ENCODE assay signal across 10 mouse cellular contexts in the genomic region with DNA sequence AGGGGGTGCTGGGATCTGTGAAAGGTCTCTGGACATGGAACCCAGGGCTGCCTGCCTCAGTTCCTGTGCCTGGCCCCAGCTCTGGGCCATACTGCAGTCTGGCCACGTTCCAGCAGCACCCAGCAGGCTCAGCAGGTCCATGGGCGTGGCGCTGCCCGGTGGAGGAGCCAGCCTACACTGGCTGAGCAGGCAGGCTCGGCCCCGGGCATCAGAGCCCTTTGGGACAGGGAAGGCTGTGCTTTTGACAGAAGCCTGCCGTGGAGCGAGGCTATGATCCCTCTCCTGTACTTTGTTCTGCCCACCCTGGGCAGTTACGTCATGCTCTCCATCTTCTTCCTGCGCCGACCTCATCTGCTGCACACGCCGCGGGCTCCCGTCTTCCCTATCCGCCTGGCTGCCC. TPM values are rescaled to one million over a fixed set of nuclear protein-coding genes. Genes with fewer than 3 reads are reported as not detected.
DNase-seq lines count a peak whose midpoint lies in the region; ATAC-seq and TF ChIP-seq lines count a peak whose summit lies in the region.
"Had no signal": no experiment of that assay in that cellular context is flagged by ENCODE, and none has a peak within 500 bp of the region (broad histone marks: within the 10 kb centered on the region; RNA-seq: fewer than 3 reads in every experiment).

A gene (plus strand): TSS at position 134 of the 400 bp plus-strand sequence.

- H3K27me3 ChIP-seq in lung, postnatal 0 days (replicated peaks; ENCODE audit: insufficient read depth, low read length) = no peaks in the 10 kb centered on the region
- H3K27me3 ChIP-seq in intestine, embryonic 16.5 days (replicated peaks; ENCODE audit: control insufficient read depth, insufficient read depth, low read length) = no peaks in the 10 kb centered on the region
- H3K27me3 ChIP-seq: lung, embryonic 15.5 days had no signal

- 77% methylated on average over 16 of the region's 16 CpGs for WGBS in lung, postnatal 0 days
- 83% methylated on average over 16 of the region's 16 CpGs for WGBS in intestine, embryonic 16.5 days

- H3K4me3 ChIP-seq in lung, postnatal 0 days (ENCODE audit: low read depth, low read length) = no peak within 1 kb of the TSS
- no peak within 1 kb of the TSS for H3K4me3 ChIP-seq in intestine, embryonic 16.5 days (ENCODE audit: low read length)
- H3K4me3 ChIP-seq: lung, embryonic 15.5 days had no signal

- H3K27ac ChIP-seq in lung, postnatal 0 days (ENCODE audit: low read length) = no peak within 1 kb of the TSS
- H3K27ac ChIP-seq in intestine, embryonic 16.5 days (ENCODE audit: low read length) = no peak within 1 kb of the TSS; the same call in 1 of the 2 replicates
- H3K27ac ChIP-seq: lung, embryonic 15.5 days had no signal

- TF ChIP-seq EP300 in lung, postnatal 0 days (IDR thresholded peaks at IDR 0.05) = no peak

- H3K9me3 ChIP-seq in lung, postnatal 0 days (ENCODE audit: low read length) = no peaks in the 10 kb centered on the region
- H3K9me3 ChIP-seq in intestine, embryonic 16.5 days (ENCODE audit: control insufficient read depth, low read length) = no peaks in the 10 kb centered on the region
- H3K9me3 ChIP-seq: lung, embryonic 15.5 days had no signal

- peak; percentile 50 for ATAC-seq in lung, postnatal 0 days
- ATAC-seq in intestine, embryonic 16.5 days = peak; percentile 54
- ATAC-seq in monocyte, adult 5-6 weeks (replicated peaks; ENCODE audit: insufficient number of reproducible peaks, low FRiP score, low TSS enrichment, poor library complexity, severe bottlenecking) = no peak

- H3K4me2 ChIP-seq in lung, postnatal 0 days (replicated peaks; ENCODE audit: low read depth, low read length) = no peak within 1 kb of the TSS
- H3K4me2 ChIP-seq in intestine, embryonic 16.5 days (ENCODE audit: low read depth, low read length) = no peak within 1 kb of the TSS
- H3K4me2 ChIP-seq: lung, embryonic 15.5 days had no signal

- DNase-seq in cerebellum, adult 11-12 months = peak; percentile 41
- no peak for DNase-seq in cerebellum, adult 8-10 months
- DNase-seq in lung, postnatal 0 days (ENCODE audit: low spot score) = peak; percentile 46
- no peak for DNase-seq in lung, postnatal 10 days
- DNase-seq in gastrocnemius, postnatal 25 days = no peak
- no peak for DNase-seq in heart, postnatal 10 days
- DNase-seq: heart, postnatal 14 days had no signal

- peaks cover 58% of the 10 kb centered on the region for H3K36me3 ChIP-seq in lung, postnatal 0 days (ENCODE audit: insufficient read depth, low read length)
- H3K36me3 ChIP-seq in intestine, embryonic 16.5 days (ENCODE audit: control insufficient read depth, insufficient read depth, low read length) = peaks cover 41% of the 10 kb centered on the region

- H3K4me1 ChIP-seq in lung, postnatal 0 days (ENCODE audit: insufficient read depth, low read depth, low read length) = peaks cover 14% of the 10 kb centered on the region
- peaks cover 31% of the 10 kb centered on the region for H3K4me1 ChIP-seq in intestine, embryonic 16.5 days (ENCODE audit: control insufficient read depth, insufficient read depth, low read length)

- intact Hi-C loops in heart, postnatal 10 days (cut with DNase I) = no loop called here

- no peak within 1 kb of the TSS for H3K9ac ChIP-seq in lung, postnatal 0 days (replicated peaks; ENCODE audit: low read depth)
- H3K9ac ChIP-seq in intestine, embryonic 16.5 days (ENCODE audit: low read depth, low read length) = peak within 1 kb of the TSS; percentile 24; the same call in 1 of the 2 replicates
- H3K9ac ChIP-seq: lung, embryonic 15.5 days had no signal

- no peak for TF ChIP-seq CTCF in lung, postnatal 0 days (IDR thresholded peaks at IDR 0.05)

RNA-seq across cellular contexts. Expression of the gene that starts here (rescaled TPM):
- polyA plus RNA-seq in lung, postnatal 0 days (2015; fragmentation: Nextera tagmentation; extraction: Ambion mirVana) = 3.4 and 4.1 TPM in 2 replicates
- polyA plus RNA-seq in intestine, embryonic 16.5 days (2015; fragmentation: Nextera tagmentation; extraction: Ambion mirVana) = 1.4 and 2.1 TPM in 2 replicates
- total RNA-seq in monocyte, adult 5-6 weeks (2017) = 18.3 to 26.4 TPM (median 23.7 TPM) in 3 replicates
- total RNA-seq in gastrocnemius, postnatal 25 days (2021) = 1 to 10 TPM in 1 of 2 experiments, under 1 TPM in 1; 0.49 to 1.6 TPM
- 1 to 10 TPM; 3.6 to 4.6 TPM for total RNA-seq in heart, postnatal 10 days (2021)

Comparison
In these comparisons a context has a peak if more than half of its experiments do, and no peak if none do; other contexts are left out.
1. DNase-seq: peak in cerebellum, adult 11-12 months (single experiment) and lung, postnatal 0 days (single experiment); none in cerebellum, adult 8-10 months (single experiment), lung, postnatal 10 days (single experiment), gastrocnemius, postnatal 25 days (single experiment) and heart, postnatal 10 days (0 of 2).